Mouse (Mus musculus) lung, postnatal 0 days (tissue): ENCODE results near the gene Tmem209. TPM values are rescaled to one million over a fixed set of nuclear protein-coding genes. Genes with fewer than 3 reads are reported as not detected.

Source experiments
- ATAC-seq: fragments of 200-750 bp; cut with Nextera tagmentation; 2 replicates; pipeline ENCODE4 v1.8.0; 2017; ENCODE audit warnings: moderate library complexity
- DNase-seq: peaks from one replicate; pipeline ENCODE4 v3.0.0-alpha.2; 2016; ENCODE audit warnings: low spot score
- H3K27ac ChIP-seq: fragments of 300-500 bp; sonication (generic); 2 replicates; pipeline ENCODE4 v1.5.1; 2014; ENCODE audit warnings: antibody characterized with exemption, mild to moderate bottlenecking, low read length, mixed read lengths
- H3K27me3 ChIP-seq: fragments of 300-500 bp; sonication (generic); replicated peaks from 2 replicates; pipeline ENCODE4 v1.6.1; 2014; ENCODE audit warnings: low read length, mixed read lengths; ENCODE audit not compliant: insufficient read depth
- H3K36me3 ChIP-seq: fragments of 300-500 bp; sonication (generic); 2 replicates; pipeline ENCODE4 v1.6.1; 2014; ENCODE audit warnings: low read length, mixed read lengths; ENCODE audit not compliant: insufficient read depth
- H3K4me1 ChIP-seq: fragments of 300-500 bp; sonication (generic); 2 replicates; pipeline ENCODE4 v1.6.1; 2014; ENCODE audit warnings: antibody characterized with exemption, low read depth, low read length, mixed read lengths; ENCODE audit not compliant: insufficient read depth
- H3K4me2 ChIP-seq: fragments of 300-500 bp; sonication (generic); replicated peaks from 2 replicates; pipeline ENCODE4 v1.6.1; 2014; ENCODE audit warnings: low read depth, mild to moderate bottlenecking, low read length, moderate library complexity, mixed read lengths
- H3K4me3 ChIP-seq: fragments of 300-500 bp; sonication (generic); 2 replicates; pipeline ENCODE4 v1.5.1; 2014; ENCODE audit warnings: low read depth, low read length
- H3K9ac ChIP-seq: fragments of 300-500 bp; sonication (generic); replicated peaks from 2 replicates; pipeline ENCODE4 v1.6.1; 2014; ENCODE audit warnings: low read depth, mild to moderate bottlenecking
- H3K9me3 ChIP-seq: fragments of 300-500 bp; sonication (generic); 2 replicates; pipeline ENCODE4 v1.6.1; 2016; ENCODE audit warnings: low read length, mixed read lengths
- CTCF ChIP-seq: IDR thresholded peaks from 2 replicates; pipeline ENCODE4 v1.5.1; 2016; ENCODE audit warnings: antibody characterized with exemption, mild to moderate bottlenecking
- EP300 ChIP-seq: IDR thresholded peaks from 2 replicates; pipeline ENCODE4 v1.6.1; 2016; ENCODE audit warnings: antibody characterized with exemption, mild to moderate bottlenecking, control low read depth
- WGBS: fragments of 180-500 bp; shearing (Covaris S2); extraction: QIAGEN DNeasy Blood & Tissue Kit; methylation state at CpG from one replicate; pipeline ENCODE4 v1.1.7; 2014; 5-methylcytosine and 5-hydroxymethylcytosine counted together
- polyA plus RNA-seq: library from polyadenylated mRNA; unstranded; fragments of >200 nt; fragmentation: Nextera tagmentation; extraction: Ambion mirVana; gene quantifications from 2 replicates; pipeline ENCODE4 v1.2.1, GENCODE M21; 2015

Gene Tmem209
- polyA plus RNA-seq, 1 experiment from 2014 or later = 14.6 TPM

DNA sequence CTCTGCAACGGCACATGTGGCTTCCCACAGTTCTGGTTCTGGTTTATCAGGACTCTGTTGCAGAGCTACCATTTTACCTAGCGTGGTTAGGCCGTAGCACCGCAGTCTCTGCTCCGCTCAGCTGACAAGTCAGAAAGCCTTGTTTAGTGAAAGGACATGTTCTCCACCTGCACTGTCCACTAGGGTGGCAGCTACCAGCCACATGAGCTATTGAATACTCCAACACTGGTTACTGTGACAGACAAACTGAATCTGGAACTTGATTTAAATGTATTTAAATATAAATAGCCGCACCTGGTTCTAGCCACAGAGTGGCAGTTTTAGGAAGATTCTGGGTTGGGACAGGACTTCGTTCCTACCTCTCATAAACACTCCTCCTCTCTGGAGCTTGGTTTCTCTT is 52.6 kb downstream of the Tmem209 start:
- Histone ChIP-seq H3K9ac (no peak overlapping the region), H3K27ac (no peak overlapping the region), H3K36me3 (no peaks in the 10 kb centered on the region), H3K4me3 (no peak overlapping the region), H3K4me1 (peaks cover 4% of the 10 kb centered on the region; the same call in 1 of the 2 replicates), H3K27me3 (no peaks in the 10 kb centered on the region), H3K4me2 (no peak overlapping the region), H3K9me3 (no peaks in the 10 kb centered on the region)
- TF ChIP-seq EP300 = no peak
- TF ChIP-seq CTCF = no peak
- ATAC-seq = no peak
- no peak for DNase-seq
- 95% methylated on average over 7 of the region's 7 CpGs for WGBS

GRCm38 (mm10) chr6:30439576-30439975 is 70.0 kb downstream of the Tmem209 start:
- Histone ChIP-seq H3K9me3 (no peaks in the 10 kb centered on the region), H3K4me3 (no peak overlapping the region), H3K36me3 (peaks cover 13% of the 10 kb centered on the region; the same call in 1 of the 2 replicates), H3K4me2 (no peak overlapping the region), H3K4me1 (no peaks in the 10 kb centered on the region), H3K27ac (no peak overlapping the region), H3K27me3 (no peaks in the 10 kb centered on the region), H3K9ac (no peak overlapping the region)
- DNase-seq = no peak
- 95% methylated on average over 10 of the region's 10 CpGs for WGBS
- ATAC-seq = no peak
- TF ChIP-seq CTCF (no peak), EP300 (no peak)

GRCm38 (mm10) chr6:30437054-30437453 is 72.5 kb downstream of the Tmem209 start:
- DNase-seq (no peak), ATAC-seq (no peak)
- Histone ChIP-seq H3K9me3 (no peaks in the 10 kb centered on the region), H3K4me3 (no peak overlapping the region), H3K9ac (no peak overlapping the region), H3K36me3 (0 out of 2 replicates have a peak, but pooled peaks cover 5% of the 10 kb centered on the region), H3K27me3 (no peaks in the 10 kb centered on the region), H3K27ac (no peak overlapping the region), H3K4me2 (no peak overlapping the region), H3K4me1 (no peaks in the 10 kb centered on the region)
- 43% methylated on average over 3 of the region's 3 CpGs for WGBS
- TF ChIP-seq CTCF = no peak
- no peak for TF ChIP-seq EP300

- Histone ChIP-seq H3K4me3 (no peak overlapping the region), H3K9me3 (no peaks in the 10 kb centered on the region), H3K27me3 (no peaks in the 10 kb centered on the region), H3K4me1 (no peaks in the 10 kb centered on the region), H3K4me2 (no peak overlapping the region), H3K27ac (no peak overlapping the region), H3K9ac (no peak overlapping the region), H3K36me3 (no peaks in the 10 kb centered on the region)
- TF ChIP-seq CTCF = no peak
- no peak for TF ChIP-seq EP300
- 84% methylated on average over 3 of the region's 3 CpGs for WGBS
- ATAC-seq (no peak), DNase-seq (no peak)
These were observed 73.1 kb downstream of the Tmem209 start for GRCm38 (mm10) chr6:30436476-30436875.

DNA sequence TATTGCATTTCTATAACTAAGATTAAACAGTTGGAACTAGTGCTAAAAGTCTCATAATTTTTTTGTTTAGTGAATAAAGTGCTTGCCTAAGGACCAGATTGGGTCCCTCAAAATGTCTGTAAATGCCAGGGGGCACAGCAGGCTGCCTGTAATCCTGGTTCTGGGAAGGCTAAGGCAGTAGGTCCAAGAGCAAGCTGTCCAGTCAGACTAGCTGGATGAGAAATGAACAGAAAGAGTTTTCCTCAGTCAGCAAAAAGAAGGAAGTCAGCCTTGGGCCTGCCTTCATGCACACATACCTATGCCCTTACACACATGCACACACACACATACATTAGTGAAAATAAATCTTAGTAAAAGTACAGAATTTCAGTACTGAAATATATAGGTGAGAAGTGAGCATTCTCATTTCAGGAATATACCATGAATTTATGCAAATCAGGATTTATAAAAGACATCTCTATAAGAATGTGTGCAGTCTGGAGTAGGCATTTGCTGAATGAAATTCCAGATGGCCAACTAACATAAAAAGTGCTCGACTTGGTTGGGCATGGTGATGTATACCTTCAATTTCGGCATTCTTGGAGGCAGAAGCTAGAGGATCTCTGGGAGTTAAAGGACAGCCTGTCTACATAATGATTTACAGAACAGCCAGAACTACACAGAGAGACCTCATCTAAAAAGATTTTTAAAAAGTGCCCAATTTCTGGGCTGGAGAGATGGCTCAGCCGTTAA is 77.0 kb downstream of the Tmem209 start:
- 40% methylated on average over 3 of the region's 3 CpGs for WGBS
- no peak overlapping the region for H3K27ac ChIP-seq
- DNase-seq = no peak

More for the DNA sequence above, 77.0 kb downstream of the Tmem209 start:
- Histone ChIP-seq H3K9me3 (no peaks in the 10 kb centered on the region), H3K4me1 (no peaks in the 10 kb centered on the region), H3K4me2 (no peak overlapping the region), H3K4me3 (no peak overlapping the region), H3K36me3 (no peaks in the 10 kb centered on the region), H3K27me3 (no peaks in the 10 kb centered on the region), H3K9ac (no peak overlapping the region)
- no peak for ATAC-seq
- TF ChIP-seq CTCF (no peak), EP300 (no peak)

Other genes with a start within 250 kb of the Tmem209 start
- gene Ube2h, start 205.2 kb downstream of the Tmem209 start, polyA plus RNA-seq = 34.5 and 40.3 TPM in 2 replicates
- gene Zc3hc1, start 118.8 kb downstream of the Tmem209 start, polyA plus RNA-seq = 22.9 and 23.6 TPM in 2 replicates
- 7.9 and 8.9 TPM in 2 replicates for gene Klhdc10, start 107.9 kb downstream of the Tmem209 start, polyA plus RNA-seq
- gene Ssmem1, start 66 bp upstream of the Tmem209 start, polyA plus RNA-seq = 0.12 TPM in 1 of 2 replicates, not detected in the other
- 2.7 and 3.0 TPM in 2 replicates for gene Cpa2, start 31.8 kb upstream of the Tmem209 start, polyA plus RNA-seq
- gene Cpa4, start 58.6 kb upstream of the Tmem209 start, polyA plus RNA-seq = 0.05 and 0.07 TPM in 2 replicates
- gene Cpa5, start 101.2 kb upstream of the Tmem209 start, polyA plus RNA-seq = not detected in 2 replicates
- gene Cpa1, start 129.4 kb upstream of the Tmem209 start, polyA plus RNA-seq = 8.8 and 11.2 TPM in 2 replicates
- 6.1 and 6.3 TPM in 2 replicates for gene Cep41, start 184.0 kb upstream of the Tmem209 start, polyA plus RNA-seq
- 436 and 472 TPM in 2 replicates for gene Mest, start 213.8 kb upstream of the Tmem209 start, polyA plus RNA-seq